Mouse (Mus musculus) neural tube, embryonic 11.5 days (tissue): Measurements from ENCODE around the gene Ppp1r2. TPM values are rescaled to one million over a fixed set of nuclear protein-coding genes. Genes with fewer than 3 reads are reported as not detected.

ENCODE experiments used
- ATAC-seq: fragments of 200-750 bp; cut with Nextera tagmentation; 2 replicates; pipeline ENCODE4 v1.8.0; 2017; ENCODE audit warnings: moderate number of reproducible peaks, mild to moderate bottlenecking, moderate TSS enrichment, moderate library complexity; ENCODE audit not compliant: insufficient read depth, low FRiP score, low TSS enrichment
- DNase-seq: peaks from one replicate; pipeline ENCODE4 v3.0.0-alpha.2; 2015; ENCODE audit warnings: low spot score
- H3K27ac ChIP-seq: fragments of 300-500 bp; sonication (generic); 2 replicates; pipeline ENCODE4 v1.5.1; 2014; ENCODE audit warnings: low read depth, mild to moderate bottlenecking, low read length
- H3K27me3 ChIP-seq: fragments of 300-500 bp; sonication (generic); 2 replicates; pipeline ENCODE4 v1.6.1; 2014; ENCODE audit warnings: mild to moderate bottlenecking, low read length, mixed read lengths; ENCODE audit not compliant: control insufficient read depth, insufficient read depth
- H3K36me3 ChIP-seq: fragments of 300-500 bp; sonication (generic); 2 replicates; pipeline ENCODE4 v1.6.1; 2014; ENCODE audit warnings: mild to moderate bottlenecking, low read length, moderate library complexity, mixed read lengths; ENCODE audit not compliant: control insufficient read depth, insufficient read depth
- H3K4me1 ChIP-seq: fragments of 300-500 bp; sonication (generic); 2 replicates; pipeline ENCODE4 v1.6.1; 2014; ENCODE audit warnings: low read length, mixed read lengths; ENCODE audit not compliant: control insufficient read depth, insufficient read depth
- H3K4me2 ChIP-seq: fragments of 300-500 bp; sonication (generic); 2 replicates; pipeline ENCODE4 v1.6.1; 2014; ENCODE audit warnings: low read depth, mild to moderate bottlenecking, moderate library complexity
- H3K4me3 ChIP-seq: fragments of 300-500 bp; sonication (generic); 2 replicates; pipeline ENCODE4 v1.5.1; 2014; ENCODE audit warnings: low read depth, low read length
- H3K9ac ChIP-seq: fragments of 300-500 bp; sonication (generic); 2 replicates; pipeline ENCODE4 v1.6.1; 2014; ENCODE audit warnings: mild to moderate bottlenecking, low read length
- H3K9me3 ChIP-seq: fragments of 300-500 bp; sonication (generic); 2 replicates; pipeline ENCODE4 v1.6.1; 2016; ENCODE audit warnings: low read length; ENCODE audit not compliant: control insufficient read depth
- WGBS: fragments of 180-500 bp; shearing (Covaris S2); extraction: QIAGEN DNeasy Blood & Tissue Kit; methylation state at CpG from one replicate; pipeline ENCODE4 v1.1.7; 2014; 5-methylcytosine and 5-hydroxymethylcytosine counted together
- polyA plus RNA-seq: library from polyadenylated mRNA; unstranded; fragments of >200 nt; fragmentation: Nextera tagmentation; extraction: Ambion mirVana; gene quantifications from 2 replicates; pipeline ENCODE4 v1.2.1, GENCODE M21; 2014

Gene Ppp1r2
- polyA plus RNA-seq, 1 experiment from 2014 or later = 117 TPM

DNA sequence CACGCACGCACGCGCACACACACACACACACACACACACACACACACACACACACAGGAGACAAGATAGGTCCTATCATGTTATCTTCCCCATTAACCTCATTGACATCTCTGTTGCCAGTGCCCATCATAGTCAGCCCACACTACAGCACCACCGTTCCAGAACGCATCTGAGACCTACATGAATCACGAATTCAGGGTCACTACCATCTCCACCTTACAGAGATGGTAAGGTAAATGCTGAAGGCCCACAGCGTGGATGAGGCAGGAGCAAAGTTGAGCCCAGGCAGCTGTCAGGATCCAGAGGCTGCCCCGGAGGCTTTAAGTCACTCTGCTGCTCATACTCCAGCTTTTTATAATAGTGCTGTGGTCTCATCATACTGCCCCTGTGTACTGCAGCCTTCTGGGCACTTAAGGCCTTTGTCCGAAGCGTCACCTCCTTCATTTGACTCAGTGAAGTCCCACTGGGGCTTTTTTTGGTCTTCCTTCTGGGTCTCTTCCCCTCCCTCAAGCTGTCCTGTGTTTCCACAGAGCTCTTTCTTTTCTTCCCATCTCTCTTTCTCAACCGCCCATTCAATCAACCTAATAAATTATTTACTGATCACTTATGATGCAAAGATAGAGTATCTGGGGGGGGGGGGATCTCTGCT lies 40.1 kb downstream of the Ppp1r2 start:
- H3K4me3 ChIP-seq = no peak overlapping the region
- no peak for DNase-seq

DNA sequence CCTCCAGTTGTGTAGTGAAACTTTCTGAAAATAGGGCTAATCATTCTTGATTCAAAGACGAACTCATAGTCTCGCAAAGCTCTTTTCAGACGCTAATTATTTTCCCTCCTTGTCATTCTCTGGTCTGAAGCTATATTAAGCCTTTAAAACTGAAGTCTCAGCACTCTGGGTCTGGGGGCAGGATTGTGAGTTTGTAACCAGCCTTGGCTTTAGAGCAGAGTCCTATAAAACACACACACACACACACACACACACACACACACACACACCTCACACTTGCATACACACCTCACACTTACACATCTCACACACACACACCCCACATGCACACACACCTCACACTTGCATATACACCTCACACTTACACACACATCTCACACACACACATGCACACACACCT lies 40.7 kb downstream of the Ppp1r2 start:
- Histone ChIP-seq H3K27me3 (no peaks in the 10 kb centered on the region), H3K36me3 (no peaks in the 10 kb centered on the region), H3K4me1 (0 out of 2 replicates have a peak, but pooled peaks cover 5% of the 10 kb centered on the region), H3K4me2 (no peak overlapping the region), H3K27ac (no peak overlapping the region), H3K9me3 (no peaks in the 10 kb centered on the region), H3K4me3 (no peak overlapping the region), H3K9ac (no peak overlapping the region)
- WGBS = 52% methylated on average over 3 of the region's 3 CpGs
- ATAC-seq = no peak
- DNase-seq = no peak

More for the DNA sequence above, 40.1 kb downstream of the Ppp1r2 start:
- Histone ChIP-seq H3K4me2 (no peak overlapping the region), H3K27ac (0 out of 2 replicates have a peak overlapping the region, but pooled peaks have one; percentile 27), H3K4me1 (0 out of 2 replicates have a peak, but pooled peaks cover 5% of the 10 kb centered on the region), H3K9me3 (no peaks in the 10 kb centered on the region), H3K27me3 (no peaks in the 10 kb centered on the region), H3K9ac (no peak overlapping the region), H3K36me3 (no peaks in the 10 kb centered on the region)
- 71% methylated on average over 12 of the region's 12 CpGs for WGBS
- ATAC-seq = no peak

DNA sequence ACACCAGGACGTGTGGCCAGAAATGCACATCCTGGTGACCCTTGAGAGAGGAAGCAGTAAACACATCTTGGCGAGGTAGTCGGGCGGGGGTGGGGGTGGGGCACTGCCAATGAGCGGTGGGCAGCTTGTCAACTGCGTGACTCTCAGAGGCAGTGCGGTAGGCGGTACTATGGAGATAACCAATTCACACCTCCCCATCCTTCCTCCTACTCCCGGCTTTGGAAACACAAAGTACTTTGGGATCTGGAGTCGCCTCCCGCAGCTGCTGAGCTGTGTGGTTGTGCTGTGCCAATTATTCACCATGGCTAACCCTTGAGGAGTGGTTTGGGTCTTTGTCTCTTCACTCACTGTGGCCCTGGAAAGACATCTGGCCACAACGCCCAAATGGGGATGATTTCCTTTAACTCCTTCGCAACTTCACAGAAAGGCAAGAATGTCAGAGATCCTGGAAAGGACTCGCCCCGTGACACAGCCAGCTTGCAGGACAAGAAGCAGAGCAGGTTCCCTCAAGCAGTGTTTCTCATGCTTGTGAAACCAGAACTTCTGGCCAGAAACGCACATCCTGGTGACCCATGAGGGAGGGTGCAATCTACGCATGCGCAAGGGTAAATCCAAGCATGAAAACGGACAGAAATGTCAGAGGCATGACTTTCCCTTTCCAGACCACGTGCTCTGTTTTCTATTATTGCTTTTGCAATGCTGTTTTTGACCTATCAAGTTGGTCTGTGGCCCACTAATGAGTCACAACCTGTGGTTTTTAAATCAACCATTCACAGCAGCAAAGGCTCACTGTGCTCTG lies 41.3 kb downstream of the Ppp1r2 start:
- H3K9ac ChIP-seq = no peak overlapping the region
- no peak overlapping the region for H3K27ac ChIP-seq
- no peaks in the 10 kb centered on the region for H3K27me3 ChIP-seq
- no peak for DNase-seq
- ATAC-seq = no peak
- 0 out of 2 replicates have a peak, but pooled peaks cover 5% of the 10 kb centered on the region for H3K4me1 ChIP-seq
- WGBS = 19% methylated on average over 20 of the region's 20 CpGs
- H3K4me3 ChIP-seq = no peak overlapping the region
- no peaks in the 10 kb centered on the region for H3K9me3 ChIP-seq
- H3K4me2 ChIP-seq = peak overlapping the region; percentile 24
- no peaks in the 10 kb centered on the region for H3K36me3 ChIP-seq

DNA sequence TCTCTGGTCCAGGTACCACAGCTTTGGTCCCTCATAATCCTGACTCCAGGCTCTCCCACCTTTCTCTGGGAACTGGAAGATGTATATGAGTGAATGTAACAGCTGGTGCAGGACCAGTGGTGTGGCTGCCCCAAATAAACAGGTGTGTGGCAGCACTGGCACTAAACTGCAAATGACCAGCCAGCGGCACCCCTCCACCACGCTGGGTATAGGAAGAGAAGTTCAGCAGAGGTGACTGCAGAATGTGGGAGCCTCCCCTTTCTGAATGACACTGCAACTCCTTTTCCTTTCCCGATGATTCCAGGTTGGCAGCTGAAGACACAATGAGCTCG lies 41.9 kb downstream of the Ppp1r2 start:
- H3K4me2 ChIP-seq = peak overlapping the region; percentile 24
- no peak for DNase-seq
- ATAC-seq = no peak
- H3K36me3 ChIP-seq = no peaks in the 10 kb centered on the region
- no peak overlapping the region for H3K9ac ChIP-seq
- no peak overlapping the region for H3K27ac ChIP-seq
- whole genome bisulfite sequencing = 38% methylated on average over 4 of the region's 4 CpGs
- 0 out of 2 replicates have a peak, but pooled peaks cover 5% of the 10 kb centered on the region for H3K4me1 ChIP-seq
- no peak overlapping the region for H3K4me3 ChIP-seq
- H3K27me3 ChIP-seq = no peaks in the 10 kb centered on the region
- no peaks in the 10 kb centered on the region for H3K9me3 ChIP-seq

DNA sequence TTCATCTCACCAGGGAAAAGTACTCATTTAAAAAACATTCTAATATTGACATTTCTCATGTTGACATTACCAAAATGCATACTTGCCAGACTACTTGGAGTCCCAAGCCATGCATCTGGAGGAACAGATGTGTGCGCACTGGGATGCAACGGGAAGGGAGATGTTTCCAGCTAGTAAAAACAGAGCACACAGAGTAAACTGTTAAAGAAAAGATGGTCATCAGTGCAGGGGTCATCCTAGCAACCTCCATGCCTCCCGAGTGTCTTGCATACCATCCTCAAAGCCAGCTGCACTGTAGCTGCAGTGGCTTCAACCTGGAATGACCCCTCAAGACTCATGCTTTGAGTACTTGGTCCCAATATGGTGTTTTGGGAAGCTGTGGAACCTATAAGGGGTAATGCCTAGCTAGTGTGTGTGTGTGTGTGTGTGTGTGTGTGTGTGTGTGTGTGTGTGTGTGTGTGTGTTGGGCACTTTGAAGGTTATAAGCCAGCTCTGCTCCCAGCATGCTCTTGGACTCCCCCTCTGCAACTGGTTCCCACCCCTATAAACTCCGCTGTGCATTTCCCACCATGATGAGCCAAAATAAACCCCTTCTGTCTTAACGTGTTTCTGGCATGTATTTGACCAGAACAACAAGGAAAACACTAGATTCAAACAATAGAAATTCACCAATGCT lies 42.4 kb downstream of the Ppp1r2 start:
- no peak overlapping the region for H3K4me3 ChIP-seq
- ATAC-seq = no peak
- H3K4me2 ChIP-seq = no peak overlapping the region
- H3K27ac ChIP-seq = no peak overlapping the region
- H3K4me1 ChIP-seq = 0 out of 2 replicates have a peak, but pooled peaks cover 5% of the 10 kb centered on the region
- no peak for DNase-seq
- H3K9ac ChIP-seq = no peak overlapping the region
- H3K9me3 ChIP-seq = no peaks in the 10 kb centered on the region
- no peaks in the 10 kb centered on the region for H3K27me3 ChIP-seq
- 64% methylated on average over 5 of the region's 5 CpGs for WGBS
- no peaks in the 10 kb centered on the region for H3K36me3 ChIP-seq

DNA sequence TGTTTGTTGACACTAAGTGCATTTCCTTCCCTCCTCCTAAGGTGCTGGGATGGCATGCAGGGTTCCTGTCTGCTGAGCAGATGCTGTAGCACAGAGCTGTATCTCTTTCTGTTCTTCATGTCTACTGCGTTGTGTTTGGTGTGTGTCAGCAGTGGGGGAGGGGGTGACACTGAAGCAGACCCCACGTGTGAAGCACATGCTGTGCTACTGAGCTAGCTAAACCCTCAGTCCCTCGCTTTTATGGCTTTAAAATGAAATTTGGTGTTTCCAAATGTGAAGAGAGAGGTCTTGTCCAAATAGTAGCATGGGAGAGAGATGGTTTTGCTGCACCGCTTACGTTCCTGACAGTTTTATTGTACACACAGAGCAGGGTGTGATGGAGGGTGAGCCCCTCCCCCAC lies 43.5 kb downstream of the Ppp1r2 start:
- H3K27me3 ChIP-seq = no peaks in the 10 kb centered on the region
- DNase-seq = no peak
- no peak overlapping the region for H3K4me2 ChIP-seq
- H3K9me3 ChIP-seq = no peaks in the 10 kb centered on the region
- no peak overlapping the region for H3K27ac ChIP-seq
- whole genome bisulfite sequencing = 74% methylated on average over 5 of the region's 5 CpGs
- H3K9ac ChIP-seq = no peak overlapping the region
- 0 out of 2 replicates have a peak, but pooled peaks cover 5% of the 10 kb centered on the region for H3K4me1 ChIP-seq
- H3K4me3 ChIP-seq = no peak overlapping the region
- no peaks in the 10 kb centered on the region for H3K36me3 ChIP-seq
- no peak for ATAC-seq

DNA sequence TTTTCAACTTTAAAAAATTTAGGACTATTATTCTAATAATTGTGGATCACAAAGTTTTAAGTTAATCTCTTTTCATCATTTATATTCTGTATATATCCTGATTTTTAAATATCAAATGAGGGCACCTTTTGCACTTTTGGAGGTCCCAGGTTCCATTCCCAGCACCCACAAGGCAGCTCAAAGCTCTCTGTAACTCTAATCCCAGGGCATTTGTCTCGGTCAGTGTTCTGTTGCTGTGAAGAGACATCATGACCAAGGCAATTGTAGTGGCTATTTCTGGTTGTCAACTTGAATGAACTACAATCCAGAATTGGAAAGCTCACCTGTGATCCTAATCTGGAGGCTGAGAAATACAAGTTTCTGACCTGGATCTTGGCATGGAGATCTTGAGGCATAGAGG lies 47.3 kb downstream of the Ppp1r2 start:
- H3K4me1 ChIP-seq = no peaks in the 10 kb centered on the region
- no peaks in the 10 kb centered on the region for H3K27me3 ChIP-seq
- WGBS = 96% methylated on average over 1 of the region's 1 CpGs
- ATAC-seq = no peak
- H3K4me3 ChIP-seq = no peak overlapping the region
- H3K9ac ChIP-seq = no peak overlapping the region
- no peak overlapping the region for H3K4me2 ChIP-seq
- no peaks in the 10 kb centered on the region for H3K36me3 ChIP-seq
- no peak for DNase-seq
- H3K27ac ChIP-seq = no peak overlapping the region
- H3K9me3 ChIP-seq = no peaks in the 10 kb centered on the region

DNA sequence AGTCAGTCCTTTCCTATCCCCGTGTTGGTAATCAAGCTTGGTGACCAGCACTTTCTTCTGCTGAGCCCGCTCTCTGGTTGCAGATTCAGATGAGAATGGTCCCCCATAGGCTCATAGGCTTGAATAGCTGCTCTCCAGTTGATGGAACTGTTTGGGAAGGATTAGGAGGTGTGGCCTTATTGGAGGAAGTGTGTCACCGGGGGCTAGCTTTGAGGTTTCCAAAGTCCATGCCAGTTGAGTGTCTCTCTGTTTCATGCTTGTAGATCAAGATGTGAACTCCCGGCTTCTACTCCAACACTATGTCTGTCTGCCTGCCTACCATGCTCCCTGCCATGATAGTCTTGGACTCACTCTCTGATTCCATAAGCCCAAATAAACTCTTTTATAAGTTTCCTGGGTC lies 59.8 kb downstream of the Ppp1r2 start:
- H3K4me1 ChIP-seq = no peaks in the 10 kb centered on the region
- no peaks in the 10 kb centered on the region for H3K27me3 ChIP-seq
- DNase-seq (no peak), ATAC-seq (no peak)
- no peak overlapping the region for H3K4me3 ChIP-seq
- no peak overlapping the region for H3K4me2 ChIP-seq
- WGBS = 94% methylated on average over 4 of the region's 4 CpGs
- no peak overlapping the region for H3K9ac ChIP-seq
- H3K9me3 ChIP-seq = no peaks in the 10 kb centered on the region; the same call in 1 of the 2 replicates
- no peaks in the 10 kb centered on the region for H3K36me3 ChIP-seq
- no peak overlapping the region for H3K27ac ChIP-seq
